Mouse (Mus musculus) kidney, adult 11 months (tissue): ENCODE results near the gene Sumf1.

Source experiments
- DNase-seq: peaks from one replicate; pipeline ENCODE4 v3.0.0; 2022

Gene Sumf1

DNA sequence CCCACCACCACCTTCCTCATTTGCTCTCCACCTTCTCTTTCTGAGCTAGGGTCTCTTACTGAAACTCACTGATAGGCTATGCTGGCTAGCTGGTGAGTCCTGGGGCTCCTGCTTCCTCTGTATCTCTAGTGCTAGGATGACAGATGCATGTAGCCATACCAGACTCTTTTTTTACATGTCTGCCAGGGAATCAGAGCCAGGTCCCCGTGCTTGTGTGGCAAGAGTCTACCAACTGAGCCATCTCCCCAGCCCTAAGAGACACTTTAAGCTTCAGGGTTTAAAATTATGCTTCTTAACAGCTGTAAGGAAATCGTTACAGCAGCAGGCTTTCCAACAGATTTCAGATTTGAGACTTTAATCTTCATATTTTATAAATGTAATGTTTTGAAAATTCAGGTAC is 111.5 kb downstream of the Sumf1 start:
- DNase-seq, result no peak

DNA sequence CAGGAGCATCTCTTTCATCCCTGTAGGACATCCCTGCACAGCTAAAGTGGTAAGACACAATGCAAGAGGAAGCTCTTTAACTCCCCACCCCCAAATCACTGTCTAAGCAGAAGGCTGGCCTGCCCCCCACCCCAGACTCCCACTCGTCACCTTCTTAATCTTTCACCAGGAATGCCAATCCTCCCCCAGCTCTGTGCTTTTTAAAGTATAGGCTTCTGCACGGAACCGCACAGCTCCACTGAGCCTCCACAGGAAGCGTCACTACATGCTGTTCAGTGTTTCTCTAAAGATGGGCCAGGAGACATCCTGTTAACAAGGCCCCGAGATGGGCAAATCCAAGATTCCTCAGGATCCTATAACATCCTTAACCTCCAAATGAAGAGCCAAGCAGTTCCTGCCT is 112.3 kb downstream of the Sumf1 start:
- no peak for DNase-seq

DNA sequence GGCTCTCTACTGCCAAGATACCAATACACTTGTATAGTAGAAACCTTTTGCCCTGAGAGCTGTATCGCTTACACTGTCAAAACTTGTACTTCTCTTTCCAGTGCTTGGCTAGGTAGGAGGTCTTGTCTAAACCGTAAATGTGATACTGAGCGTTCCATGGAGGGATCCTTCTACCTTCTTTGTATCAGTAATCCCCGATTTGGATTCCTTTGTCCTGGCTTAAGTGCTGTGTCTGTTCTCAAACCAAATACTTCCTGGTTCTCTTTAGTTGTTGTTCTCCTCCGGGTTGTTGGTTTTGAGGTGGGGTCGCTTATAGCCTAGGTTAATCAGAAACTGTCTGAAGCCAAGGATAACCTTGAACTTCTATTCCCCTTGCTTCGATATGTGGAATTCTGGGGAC is 114.4 kb downstream of the Sumf1 start:
- DNase-seq, result no peak

DNA sequence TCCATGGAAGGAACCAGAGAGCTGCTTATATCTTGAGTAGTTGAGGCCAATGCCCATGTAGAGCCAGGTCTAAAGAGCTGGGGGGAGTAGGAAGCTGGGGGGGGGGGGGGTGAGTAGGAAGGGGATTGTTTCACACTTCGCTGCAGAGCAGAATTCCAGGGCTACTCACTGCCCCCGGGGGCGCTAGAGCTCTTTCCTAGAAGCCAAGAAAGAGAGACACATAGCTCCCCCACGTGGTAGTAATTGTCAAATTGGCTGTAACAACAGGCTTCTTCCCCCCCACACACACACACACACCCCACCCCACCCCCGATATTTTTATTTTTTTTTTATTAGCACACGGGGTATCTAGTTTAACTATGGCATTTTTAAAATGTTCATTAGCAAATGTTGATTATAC is 119.8 kb downstream of the Sumf1 start:
- DNase-seq, result no peak

DNA sequence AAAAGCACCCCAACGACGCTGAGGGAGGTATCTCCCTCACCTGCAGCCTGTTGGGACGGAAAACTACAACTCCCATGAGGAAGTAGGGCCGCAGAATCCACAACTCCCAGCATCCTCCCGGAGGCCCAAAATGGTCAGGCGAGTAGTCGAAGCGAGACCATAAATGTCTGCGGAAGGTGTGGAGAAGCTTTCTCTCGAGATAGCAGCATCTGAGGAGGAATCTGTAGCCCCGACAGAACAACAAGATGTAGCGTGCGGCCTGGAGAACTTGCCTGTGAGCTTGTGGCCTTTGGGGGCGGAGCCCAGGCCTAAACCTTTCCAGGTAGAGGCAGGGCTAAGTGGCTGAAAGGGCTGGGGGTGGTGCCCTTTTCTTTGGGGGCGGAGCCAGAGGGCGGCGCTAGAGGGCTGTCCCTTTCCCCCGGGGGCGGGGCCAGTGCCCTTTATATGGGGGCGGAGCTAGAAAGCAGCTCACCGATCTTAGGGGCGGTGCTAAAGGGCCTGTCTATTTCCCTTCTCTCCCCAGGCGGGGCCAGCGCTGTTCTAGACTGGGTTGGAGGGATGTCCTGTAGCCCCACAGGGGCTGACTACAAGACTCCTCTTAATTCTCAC is 120.4 kb downstream of the Sumf1 start, which contains the start of gene Setmar:
Gene Setmar (plus strand): TSS at position 128 of the 609 bp plus-strand sequence.
- DNase-seq, result peak; percentile 96

DNA sequence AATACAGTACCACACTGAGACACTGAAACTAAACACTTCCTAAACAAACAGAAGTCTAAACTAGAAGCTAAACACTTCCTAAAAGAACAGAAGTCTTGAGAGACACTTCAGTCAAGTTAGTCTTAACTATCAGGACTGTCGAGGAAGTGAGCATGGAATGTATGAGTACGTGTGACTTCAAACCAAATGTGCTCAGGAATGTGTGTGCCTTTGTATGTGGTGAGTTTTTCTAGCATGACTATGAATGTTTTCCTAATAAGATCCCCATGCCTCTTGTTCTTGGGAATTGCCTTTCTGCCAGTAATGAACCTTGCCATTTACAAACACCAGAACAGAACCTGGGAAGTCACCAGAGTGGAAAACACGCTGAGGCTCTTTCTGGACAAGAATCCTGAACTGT is 124.3 kb downstream of the Sumf1 start:
- no peak for DNase-seq

DNA sequence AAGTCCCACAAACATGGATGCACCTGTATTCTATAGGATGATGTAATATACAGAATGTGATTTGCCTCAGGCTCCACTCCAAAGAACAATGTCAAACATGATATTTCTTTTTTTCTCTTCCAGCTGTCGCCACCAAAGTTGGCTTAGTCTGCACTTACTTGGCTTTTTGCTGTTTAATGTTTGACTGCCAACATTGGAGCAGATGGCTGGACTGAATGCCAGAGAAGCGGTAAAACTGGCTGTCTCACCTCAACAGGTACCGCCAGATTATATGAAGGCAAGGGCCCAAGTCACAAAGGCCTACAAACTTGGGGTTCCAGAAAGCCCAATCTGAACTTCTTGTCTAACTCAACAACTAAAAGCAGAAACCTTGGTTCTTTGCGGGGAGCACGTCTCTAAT is 127.3 kb downstream of the Sumf1 start:
- no peak for DNase-seq

DNA sequence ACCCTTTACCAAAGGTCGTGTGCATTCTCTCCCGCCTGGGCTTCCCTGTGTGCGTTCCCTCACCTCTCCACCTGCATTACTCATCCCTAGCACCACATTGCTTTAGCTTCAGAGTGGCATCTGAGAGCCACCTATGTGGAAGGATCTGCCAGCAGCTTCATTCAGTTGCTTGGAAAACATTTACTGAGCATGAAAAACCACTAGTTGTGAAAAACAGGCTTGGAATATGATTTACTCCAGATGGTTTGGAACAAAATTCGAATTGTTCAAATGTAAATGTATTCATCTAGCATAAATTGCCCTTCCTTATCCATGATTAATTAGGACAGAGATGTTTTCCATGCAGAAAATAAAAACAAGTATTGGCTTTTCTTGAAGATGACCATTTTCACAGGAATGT is 128.0 kb downstream of the Sumf1 start:
- no peak for DNase-seq
